Mouse (Mus musculus) cerebellum, adult 11 months (tissue): ENCODE data around the gene Scgb1b15.
"Not testable (repeated sequence)": the region's sequence is repeated elsewhere in the genome, so short reads cannot be mapped to it uniquely, and the experiment has no call there.

Experiments used
- DNase-seq: peaks from one replicate; pipeline ENCODE4 v3.0.0; 2022

Scgb1b15 gene

GRCm38 (mm10) chr7:32836254-32836653 lies at the start of gene Scgb1b15:
Gene Scgb1b15 (plus strand): TSS chr7:32836554.
- not testable (repeated sequence) for DNase-seq

GRCm38 (mm10) chr7:32829562-32829961 lies 6.8 kb upstream of the Scgb1b15 start, which contains the start of gene Scgb2b15:
Gene Scgb2b15 (minus strand): TSS chr7:32829662.
- DNase-seq: not testable (repeated sequence)
